Mouse (Mus musculus) c-Kit-positive CD71-positive TER-119-negative erythroid progenitor cells, embryonic 14.5 days (primary cell): ENCODE data around the gene Mief1.

Experiments used
- DNase-seq: peaks from one replicate; pipeline ENCODE4 v3.0.0-alpha.2; 2013; ENCODE audit warnings: low read depth

Mief1 gene

DNA sequence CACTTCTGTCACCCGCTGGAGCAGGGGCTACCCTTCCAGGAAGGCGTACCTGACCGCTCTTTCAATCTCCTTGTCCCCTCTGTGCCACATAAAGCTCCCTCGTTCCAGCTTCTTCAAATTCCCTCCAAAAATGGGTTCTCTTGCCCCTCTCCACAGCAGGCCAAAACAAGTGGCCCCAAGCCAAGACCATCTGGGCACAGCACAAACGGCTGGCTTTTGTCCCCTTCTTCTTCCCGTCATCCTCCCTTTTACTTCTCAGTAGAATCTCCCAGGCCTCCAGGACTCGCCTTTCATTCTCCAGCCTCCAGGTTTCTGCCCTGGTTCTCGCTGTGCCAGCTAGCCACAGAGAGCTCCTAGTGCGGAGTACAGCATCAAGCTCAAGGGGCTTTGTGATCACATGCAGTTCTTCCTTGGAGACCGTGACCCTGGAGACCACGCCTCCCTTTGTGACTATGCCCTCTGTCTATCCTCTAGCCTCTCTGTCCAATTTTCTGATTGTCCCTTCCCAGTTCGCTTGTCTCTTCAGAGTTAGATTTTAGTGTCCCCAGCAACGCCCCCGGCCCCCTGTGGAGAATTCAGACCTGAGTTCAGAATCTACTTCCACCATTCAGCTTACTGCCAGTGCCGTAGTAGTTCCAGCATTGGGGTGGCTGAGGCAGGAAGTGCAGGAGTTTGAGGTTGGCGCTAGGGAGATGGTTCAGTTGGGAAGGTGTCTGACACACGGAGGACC, 5.6 kb upstream of the Mief1 start:
- DNase-seq: no peak

DNA sequence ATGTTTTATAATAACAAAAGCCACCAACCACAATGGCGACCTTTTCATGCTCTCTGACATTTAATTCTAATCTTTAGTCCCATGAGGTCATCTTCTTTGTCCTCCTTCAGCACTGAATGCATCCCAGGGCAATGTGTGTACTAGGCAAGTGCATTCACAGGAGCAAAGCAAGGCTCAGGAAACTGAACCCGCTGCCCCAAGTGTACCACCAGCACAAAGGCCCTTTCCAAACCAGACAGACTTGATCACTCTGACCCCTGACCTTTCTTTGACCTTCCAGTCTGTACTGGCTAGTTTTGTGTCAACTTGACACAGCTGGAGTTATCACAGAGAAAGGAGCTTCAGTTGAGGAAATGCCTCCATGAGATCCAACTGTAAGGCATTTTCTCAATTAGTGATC, 1.5 kb upstream of the Mief1 start:
- DNase-seq: no peak

DNA sequence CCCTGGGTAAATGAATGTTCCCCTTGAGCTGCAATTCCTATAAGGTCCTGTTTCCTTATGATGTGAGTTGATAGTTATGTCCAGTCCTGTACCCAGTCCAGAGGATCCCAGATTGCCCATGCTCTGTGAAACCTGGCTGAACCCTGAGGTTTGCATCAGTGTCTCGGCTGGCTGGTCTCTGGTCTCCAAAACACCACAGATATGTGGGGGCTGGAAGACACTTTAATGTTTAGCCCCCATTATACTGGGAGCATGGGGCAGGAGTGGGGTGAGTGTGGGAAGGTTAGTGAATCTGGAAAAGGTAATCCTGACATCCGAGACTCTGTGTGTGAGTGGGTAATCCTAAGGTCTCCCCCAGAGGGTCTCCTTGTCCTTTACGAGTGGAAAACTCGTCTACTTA, 765 bp upstream of the Mief1 start:
- no peak for DNase-seq

DNA sequence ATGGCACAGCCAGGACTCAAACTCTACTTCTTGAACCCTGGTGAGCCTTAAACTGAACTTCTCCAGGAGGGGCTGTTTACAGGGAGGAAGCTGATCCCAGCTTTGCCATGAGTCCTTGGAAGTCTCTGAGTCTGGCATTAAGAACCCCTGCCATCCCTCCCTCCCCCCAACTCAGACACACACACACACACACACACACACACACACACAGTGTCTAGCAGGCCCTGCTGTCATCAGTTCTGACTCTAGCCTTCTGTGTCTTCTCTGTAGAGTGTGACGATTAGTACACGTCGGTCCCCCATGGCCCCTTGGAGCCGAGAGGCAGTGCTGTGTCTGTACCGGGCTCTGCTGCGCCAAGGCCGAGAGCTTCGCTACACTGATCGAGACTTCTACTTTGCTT, 1.7 kb downstream of the Mief1 start, which contains the start of gene AC140267.1:
TSS of gene AC140267.1 (plus strand) at position 301 of the 400 bp plus-strand sequence.
- DNase-seq: no peak

DNA sequence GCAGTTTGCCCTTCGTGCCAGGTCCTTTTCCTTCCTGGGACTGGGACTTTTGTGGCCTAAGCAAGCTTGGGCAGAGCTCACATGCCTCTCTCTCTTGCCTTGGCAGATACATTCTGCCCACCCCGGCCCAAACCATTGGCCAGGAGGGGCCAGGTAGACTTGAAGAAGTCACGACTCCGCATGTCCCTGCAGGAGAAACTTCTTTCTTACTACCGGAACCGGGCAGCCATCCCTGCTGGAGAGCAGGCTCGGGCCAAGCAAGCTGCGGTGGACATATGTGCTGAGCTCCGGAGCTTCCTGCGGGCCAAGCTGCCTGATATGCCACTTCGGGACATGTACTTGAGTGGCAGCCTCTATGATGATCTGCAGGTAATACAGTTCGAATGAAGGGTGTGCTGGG, 14.3 kb downstream of the Mief1 start:
- DNase-seq: no peak

DNA sequence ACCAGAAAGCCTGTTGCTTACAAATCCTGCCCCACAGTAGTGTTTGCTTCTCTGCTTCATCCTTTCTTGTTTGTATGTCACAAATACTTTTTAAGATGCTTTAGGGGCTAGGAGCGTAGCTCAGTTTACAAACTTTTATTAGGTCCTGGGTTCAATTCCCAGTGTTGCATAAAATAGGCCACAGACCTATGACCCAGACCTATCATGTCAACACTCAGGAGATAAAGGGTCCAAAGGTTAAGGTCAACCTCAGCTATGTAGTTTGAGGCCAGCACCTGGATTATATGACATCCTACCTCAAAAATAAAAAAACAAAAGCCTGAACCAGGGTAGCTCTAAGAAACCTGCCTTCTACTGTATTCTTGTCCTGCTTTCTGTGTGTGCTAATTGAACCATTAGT, 14.8 kb downstream of the Mief1 start:
- DNase-seq: no peak

DNA sequence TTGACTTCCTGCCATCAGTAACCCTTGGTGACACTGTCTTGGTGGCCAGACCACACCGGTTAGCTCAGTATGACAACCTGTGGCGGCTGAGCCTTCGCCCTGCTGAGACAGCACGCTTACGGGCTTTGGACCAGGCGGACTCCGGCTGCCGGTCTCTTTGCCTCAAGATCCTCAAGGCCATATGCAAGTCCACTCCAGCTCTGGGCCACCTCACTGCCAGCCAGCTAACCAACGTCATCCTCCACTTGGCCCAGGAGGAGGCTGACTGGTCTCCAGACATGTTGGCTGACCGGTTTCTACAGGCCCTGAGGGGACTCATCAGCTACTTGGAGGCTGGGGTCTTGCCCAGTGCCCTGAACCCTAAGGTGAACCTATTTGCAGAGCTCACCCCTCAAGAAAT, 15.9 kb downstream of the Mief1 start:
- no peak for DNase-seq

DNA sequence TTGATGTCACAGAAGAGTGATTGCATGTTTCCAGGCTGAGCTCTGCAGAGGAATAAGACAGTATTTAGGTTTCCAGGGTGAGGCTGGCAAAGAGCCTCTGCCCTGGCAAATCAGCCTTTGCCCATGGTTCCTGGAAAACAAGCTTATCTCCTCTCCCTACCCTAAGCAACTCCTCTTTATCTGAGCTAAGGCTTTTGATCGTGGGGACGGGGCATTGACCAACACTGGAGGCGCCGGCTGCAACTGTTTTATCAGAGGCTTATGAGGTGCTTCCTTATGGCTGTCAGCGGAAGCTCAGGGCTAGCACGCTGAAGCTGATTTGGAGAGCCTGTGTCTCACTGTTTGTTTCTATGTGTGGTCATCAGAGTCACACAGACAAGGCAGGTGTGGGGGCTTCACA, 16.8 kb downstream of the Mief1 start:
- peak; percentile 62 for DNase-seq

DNA sequence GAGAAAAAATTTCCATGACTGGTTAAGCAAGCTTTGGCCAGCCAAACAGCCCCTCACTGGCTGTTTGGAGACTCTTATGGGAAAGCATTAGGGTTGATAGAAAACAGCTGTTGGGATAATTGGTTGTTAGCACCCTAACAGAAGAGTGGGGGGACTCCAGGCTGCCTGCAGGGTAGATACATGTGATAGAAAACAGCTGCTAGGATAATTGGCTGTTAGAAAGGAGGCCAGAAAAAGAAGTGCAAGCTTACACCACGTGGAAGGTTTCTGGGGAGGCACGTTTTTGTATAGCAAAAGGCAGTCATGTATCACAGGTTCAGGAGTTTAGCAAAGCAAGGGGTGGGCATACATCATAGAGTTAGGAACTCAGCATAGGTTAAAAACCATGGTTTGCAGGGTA, 19.7 kb downstream of the Mief1 start:
- no peak for DNase-seq

DNA sequence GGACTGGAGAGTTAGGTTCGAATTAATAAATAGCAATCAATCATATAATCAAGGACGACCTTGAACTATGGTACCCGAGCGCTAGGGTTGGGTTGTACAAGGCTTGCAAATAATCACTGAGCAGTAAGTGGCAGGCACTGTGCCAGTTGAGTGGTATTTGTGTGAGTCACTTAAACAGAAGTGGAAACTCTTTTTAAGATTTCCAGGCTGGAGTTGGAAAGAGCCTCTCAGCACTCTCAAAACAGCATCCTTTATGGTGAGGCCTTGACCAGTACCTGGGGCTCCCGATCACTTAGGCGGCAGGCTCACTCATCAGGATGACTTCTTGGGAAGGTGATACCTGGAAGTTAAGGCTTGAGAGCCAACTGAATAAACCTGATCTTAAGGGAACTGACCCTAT, 20.4 kb downstream of the Mief1 start:
- no peak for DNase-seq

DNA sequence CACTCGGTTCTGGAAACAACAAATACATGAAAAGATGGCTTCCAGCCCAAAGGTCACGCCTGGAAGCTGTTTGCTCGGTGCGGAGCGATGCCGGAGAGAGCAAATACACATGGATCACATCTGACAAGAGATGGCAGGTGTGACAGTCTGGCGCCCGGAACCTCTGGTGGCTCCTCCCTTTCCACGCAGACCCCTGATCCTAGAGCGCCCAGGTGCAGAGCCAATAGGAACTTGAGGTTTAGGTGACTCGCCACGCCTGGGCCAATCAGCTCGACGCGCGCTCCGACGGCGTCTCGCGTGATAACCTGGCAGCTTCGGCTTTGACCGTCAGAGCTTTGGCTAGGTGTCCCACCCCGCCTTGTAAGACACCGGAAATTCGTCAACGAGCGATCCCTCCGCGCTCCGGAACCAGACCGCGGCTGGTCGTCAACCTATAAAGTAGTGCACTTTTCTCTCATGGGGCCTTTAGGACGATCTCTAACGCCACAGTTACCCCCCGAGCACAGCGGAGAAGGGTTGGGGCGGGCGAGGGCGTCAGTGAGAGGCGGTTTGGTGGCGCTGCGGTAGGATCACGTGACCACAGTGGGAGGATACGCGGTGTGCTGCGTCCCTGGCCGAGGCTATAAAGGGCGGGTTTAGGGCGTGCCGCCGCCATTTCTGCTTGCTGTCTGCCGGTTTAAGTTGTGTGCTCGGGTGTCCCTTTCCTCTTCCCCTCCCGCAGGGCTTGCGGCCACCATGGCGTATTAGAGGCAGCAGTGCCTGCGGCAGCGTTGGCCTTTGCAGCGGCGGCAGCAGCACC, 21.2 kb downstream of the Mief1 start, which contains the start of gene Atf4:
TSS of gene Atf4 (plus strand) at position 338 of the 799 bp plus-strand sequence.
- DNase-seq: peak; percentile 96

DNA sequence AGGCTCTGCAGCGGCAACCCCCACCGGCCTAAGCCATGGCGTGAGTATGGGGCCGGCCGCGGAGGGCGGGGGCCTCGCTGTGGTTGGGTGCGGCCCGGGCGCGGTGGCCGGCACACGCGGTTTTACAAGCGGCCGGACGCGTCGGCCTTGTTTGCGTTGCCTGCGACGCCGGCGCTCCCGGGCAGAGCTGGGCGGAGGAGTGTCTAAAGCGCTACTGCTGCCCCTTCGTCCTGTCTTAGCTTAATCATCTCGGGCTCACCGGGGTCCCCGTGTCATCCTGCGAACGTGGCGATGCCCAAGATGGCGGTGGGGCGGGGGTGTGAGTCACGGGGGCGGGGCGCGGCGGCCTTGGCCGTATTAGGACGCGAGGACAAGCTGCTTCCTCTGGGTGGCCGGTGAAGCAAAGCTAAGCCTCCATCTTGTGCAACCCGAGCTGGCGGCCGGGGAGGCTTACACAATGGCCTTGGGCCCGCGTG, 21.9 kb downstream of the Mief1 start:
- DNase-seq: peak; percentile 63

DNA sequence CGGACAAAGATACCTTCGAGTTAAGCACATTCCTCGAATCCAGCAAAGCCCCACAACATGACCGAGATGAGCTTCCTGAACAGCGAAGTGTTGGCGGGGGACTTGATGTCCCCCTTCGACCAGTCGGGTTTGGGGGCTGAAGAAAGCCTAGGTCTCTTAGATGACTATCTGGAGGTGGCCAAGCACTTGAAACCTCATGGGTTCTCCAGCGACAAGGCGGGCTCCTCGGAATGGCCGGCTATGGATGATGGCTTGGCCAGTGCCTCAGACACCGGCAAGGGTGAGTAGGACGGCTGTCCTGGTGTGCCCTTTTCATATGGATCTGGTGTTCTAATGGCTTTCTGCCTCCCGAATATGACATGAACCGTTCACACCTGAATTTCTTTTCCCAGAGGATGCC, 22.4 kb downstream of the Mief1 start:
- DNase-seq: no peak

DNA sequence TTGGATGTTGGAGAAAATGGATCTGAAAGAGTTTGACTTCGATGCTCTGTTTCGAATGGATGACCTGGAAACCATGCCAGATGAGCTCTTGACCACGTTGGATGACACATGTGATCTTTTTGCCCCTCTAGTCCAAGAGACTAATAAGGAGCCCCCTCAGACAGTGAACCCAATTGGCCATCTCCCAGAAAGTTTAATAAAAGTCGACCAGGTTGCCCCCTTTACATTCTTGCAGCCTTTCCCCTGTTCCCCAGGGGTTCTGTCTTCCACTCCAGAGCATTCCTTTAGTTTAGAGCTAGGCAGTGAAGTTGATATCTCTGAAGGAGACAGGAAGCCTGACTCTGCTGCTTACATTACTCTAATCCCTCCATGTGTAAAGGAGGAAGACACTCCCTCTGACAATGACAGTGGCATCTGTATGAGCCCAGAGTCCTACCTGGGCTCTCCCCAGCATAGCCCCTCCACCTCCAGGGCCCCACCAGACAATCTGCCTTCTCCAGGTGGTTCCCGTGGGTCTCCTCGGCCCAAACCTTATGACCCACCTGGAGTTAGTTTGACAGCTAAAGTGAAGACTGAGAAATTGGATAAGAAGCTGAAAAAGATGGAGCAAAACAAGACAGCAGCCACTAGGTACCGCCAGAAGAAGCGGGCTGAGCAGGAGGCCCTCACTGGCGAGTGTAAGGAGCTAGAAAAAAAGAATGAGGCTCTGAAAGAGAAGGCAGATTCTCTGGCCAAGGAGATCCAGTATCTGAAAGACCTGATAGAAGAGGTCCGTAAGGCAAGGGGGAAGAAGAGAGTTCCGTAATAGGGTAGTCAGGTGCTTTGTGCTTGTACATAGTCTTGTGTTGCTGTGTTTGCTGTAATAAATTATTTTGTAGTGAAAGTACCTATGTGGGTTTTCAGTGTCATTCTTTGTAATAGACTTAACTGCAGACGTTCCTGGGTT, 23.1 kb downstream of the Mief1 start:
- no peak for DNase-seq

DNA sequence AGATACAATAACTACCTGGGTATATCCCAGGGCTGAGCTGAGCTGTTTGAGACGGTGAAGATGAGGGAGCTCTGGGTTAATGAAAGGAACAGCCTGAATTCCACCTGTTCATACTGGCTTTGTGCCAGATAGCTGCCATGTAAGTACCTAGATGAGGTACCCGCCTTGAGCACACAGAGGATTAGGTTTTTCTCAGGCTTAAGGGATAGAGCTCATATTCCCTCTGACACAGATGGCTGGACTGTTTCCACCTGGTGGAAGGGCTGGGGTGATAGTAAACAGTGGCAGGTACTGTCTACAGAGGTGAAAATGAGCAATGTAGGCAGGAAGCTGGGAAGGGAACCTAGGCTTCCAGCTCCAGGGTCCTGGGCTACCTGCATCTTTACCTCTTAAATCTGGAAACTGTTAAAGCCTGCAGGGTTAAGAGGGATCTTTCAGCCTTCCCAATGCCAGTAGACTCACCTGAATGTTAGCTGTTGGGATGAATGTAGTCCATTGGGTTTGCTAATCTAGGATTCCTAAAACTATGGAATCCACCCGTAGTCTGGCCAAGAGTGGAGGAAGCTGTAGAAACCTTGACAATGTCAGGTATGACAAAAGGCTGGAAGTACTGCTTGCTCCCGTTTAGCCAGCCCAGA, 23.9 kb downstream of the Mief1 start:
- no peak for DNase-seq

DNA sequence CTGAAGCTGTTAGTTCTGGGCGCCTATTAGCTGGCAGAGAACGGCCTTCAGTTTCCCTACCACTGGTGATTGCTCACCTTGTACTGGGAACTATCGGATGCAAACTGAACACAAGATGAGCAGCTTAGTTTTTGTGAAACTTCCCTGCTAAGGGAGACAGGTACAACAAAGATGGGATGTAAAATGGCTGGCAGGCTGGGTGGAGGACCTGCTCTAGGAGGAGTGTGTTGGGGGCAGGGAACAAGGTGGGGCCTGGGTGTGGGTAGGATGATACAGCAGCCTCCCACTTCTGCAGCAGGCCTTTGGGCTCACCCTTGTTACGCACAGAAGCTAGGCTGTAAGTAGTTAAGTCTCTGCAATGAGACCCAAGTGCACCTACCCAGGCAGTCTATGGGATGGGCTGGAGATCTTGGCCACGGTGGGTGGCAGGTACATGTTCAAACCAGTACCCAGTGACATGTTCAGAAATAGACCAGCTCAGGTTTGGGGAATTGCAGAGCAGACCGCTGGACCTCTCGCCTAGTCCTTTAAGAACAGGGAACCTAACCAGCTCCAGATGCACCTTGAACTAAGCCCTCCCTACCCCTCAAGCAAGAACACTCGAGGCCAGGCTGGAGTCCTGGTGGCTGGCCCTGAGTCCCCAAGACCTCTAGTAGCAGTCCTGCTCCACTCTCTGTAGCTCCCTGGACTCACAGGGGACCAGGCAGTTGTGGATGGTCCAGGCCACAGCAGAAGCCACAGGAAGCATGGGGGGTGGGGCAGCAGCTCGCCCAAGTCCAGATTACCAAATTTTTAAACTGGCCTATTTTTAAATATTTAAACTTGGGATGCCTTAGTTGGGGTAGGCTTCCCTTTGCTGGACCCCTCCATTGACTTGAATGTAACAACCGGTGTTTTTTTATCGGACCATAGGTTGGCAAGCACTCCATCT, 24.7 kb downstream of the Mief1 start:
- DNase-seq: peak; percentile 71

DNA sequence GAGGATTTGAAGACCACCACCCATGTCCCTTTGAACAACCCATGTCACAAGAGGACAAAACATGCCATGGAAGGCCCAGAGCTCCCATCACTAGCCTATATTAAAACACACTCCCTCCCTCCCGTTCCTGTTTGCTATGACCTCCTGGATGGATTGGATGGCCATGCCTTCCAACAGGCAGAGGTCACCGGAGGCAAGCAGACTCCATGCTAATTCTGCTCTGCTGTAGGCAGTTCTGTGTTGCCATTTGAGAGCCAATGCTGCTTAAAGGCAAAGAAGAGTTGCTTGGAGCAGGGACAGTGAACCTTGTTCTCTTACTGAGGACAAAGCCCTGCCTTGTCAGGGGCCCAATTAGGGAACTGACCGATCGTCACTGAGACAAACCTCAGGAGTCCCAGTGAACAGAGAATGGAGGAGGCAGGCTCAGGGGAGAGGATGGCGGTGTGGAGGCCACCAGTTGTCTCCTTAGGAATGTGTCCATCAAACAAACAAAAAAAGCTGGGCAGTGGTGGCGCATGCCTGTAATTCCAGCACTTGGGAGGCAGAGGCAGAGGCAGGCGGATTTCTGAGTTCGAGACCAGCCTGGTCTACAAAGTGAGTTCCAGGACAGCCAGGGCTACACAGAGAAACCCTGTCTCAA, 25.7 kb downstream of the Mief1 start:
- no peak for DNase-seq

DNA sequence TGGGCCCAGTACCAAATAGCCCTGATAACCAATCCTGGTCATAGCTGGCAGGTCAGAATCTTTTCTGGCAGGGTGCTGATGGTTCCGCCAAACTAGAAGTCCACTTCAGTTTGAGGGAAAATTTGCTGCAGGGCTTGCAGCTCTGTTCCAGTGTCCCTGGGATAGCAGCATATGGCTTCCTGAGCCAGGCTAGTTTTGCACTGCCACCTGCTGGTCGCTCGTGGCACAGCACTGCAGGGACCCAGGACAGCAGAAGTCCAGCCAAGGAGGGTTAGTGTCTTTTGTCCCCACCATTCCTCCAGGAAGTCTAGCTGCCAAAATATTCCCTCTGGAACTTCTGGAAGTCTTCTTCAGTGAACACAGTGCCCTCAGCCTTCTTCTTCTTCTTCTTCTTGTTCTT, 26.9 kb downstream of the Mief1 start:
- DNase-seq: peak; percentile 79

DNA sequence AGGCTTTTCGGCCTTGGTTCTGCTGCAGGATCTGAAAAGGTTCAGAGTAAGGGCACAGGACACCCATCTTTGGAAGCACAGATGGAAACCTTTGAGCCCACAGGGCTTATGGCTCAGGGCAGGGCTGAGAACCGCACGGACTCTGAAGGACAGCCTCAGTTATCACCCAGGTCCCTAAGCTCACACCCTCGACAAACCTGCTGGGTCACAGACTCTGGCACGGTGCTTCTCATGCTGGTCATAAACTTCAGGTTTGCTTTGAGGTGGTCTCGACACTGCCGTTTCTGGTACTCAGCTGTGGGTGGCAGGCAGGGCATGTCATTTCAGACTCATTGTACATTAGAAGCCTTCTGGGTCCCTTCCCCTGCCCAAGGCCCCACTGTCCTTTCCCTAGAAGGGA, 27.3 kb downstream of the Mief1 start:
- DNase-seq: no peak
